Mouse (Mus musculus) hindbrain, embryonic 13.5 days (tissue): ENCODE results near the gene Tex37. TPM values are rescaled to one million over a fixed set of nuclear protein-coding genes. Genes with fewer than 3 reads are reported as not detected.
A peak's percentile ranks its signal among the peaks of the same experiment; 100 is the strongest.

ENCODE experiments used
- ATAC-seq: fragments of 200-750 bp; cut with Nextera tagmentation; 2 replicates; pipeline ENCODE4 v1.8.0; 2017; ENCODE audit warnings: moderate TSS enrichment; ENCODE audit not compliant: low FRiP score
- H3K27ac ChIP-seq: fragments of 300-500 bp; sonication (generic); 2 replicates; pipeline ENCODE4 v1.5.1; 2015; ENCODE audit warnings: inconsistent platforms, mild to moderate bottlenecking, moderate library complexity
- H3K27me3 ChIP-seq: fragments of 300-500 bp; sonication (generic); 2 replicates; pipeline ENCODE4 v1.6.1; 2015; ENCODE audit warnings: mild to moderate bottlenecking, inconsistent platforms
- H3K36me3 ChIP-seq: fragments of 300-500 bp; sonication (generic); 2 replicates; pipeline ENCODE4 v1.6.1; 2015; ENCODE audit warnings: mild to moderate bottlenecking, inconsistent platforms
- H3K4me1 ChIP-seq: fragments of 300-500 bp; sonication (generic); replicated peaks from 2 replicates; pipeline ENCODE4 v1.6.1; 2015; ENCODE audit warnings: inconsistent platforms
- H3K4me2 ChIP-seq: fragments of 300-500 bp; sonication (generic); 2 replicates; pipeline ENCODE4 v1.6.1; 2015; ENCODE audit warnings: inconsistent platforms, mild to moderate bottlenecking, moderate library complexity
- H3K4me3 ChIP-seq: fragments of 300-500 bp; sonication (generic); 2 replicates; pipeline ENCODE4 v1.5.1; 2015; ENCODE audit warnings: mild to moderate bottlenecking, inconsistent platforms
- H3K9ac ChIP-seq: fragments of 300-500 bp; sonication (generic); 2 replicates; pipeline ENCODE4 v1.6.1; 2015; ENCODE audit warnings: mild to moderate bottlenecking, inconsistent platforms
- H3K9me3 ChIP-seq: fragments of 300-500 bp; sonication (generic); 2 replicates; pipeline ENCODE4 v1.6.1; 2016; ENCODE audit warnings: inconsistent platforms
- WGBS: fragments of 180-500 bp; shearing (Covaris S2); methylation state at CpG from one replicate; pipeline ENCODE4 v1.1.7; 2015; 5-methylcytosine and 5-hydroxymethylcytosine counted together
- polyA plus RNA-seq: library from polyadenylated mRNA; unstranded; fragments of >200 nt; fragmentation: Nextera tagmentation; extraction: Ambion mirVana; gene quantifications from 2 replicates; pipeline ENCODE4 v1.2.1, GENCODE M21; 2015

Tex37 gene
- polyA plus RNA-seq, 1 experiment from 2014 or later = not detected

DNA sequence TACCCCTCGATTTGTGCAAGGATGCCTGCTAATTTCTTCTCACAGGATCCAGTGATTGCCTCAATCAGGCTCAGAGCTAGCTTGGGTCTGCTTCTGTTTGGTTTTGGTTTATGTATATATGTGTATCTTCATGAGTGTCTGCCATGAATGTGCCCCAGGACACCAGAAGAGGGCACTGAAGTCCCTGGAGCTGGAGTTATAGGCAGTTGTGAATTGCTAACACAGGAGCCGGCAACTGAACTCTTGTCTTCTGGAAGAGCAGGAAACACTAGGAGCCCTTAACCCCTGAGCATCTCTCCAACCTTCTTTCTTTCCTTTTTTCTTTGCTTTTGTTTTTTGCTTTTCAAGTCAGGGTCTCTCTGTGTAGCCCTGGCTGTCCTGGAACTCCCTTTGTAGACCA is 13.1 kb upstream of the Tex37 start:
- no peak for ATAC-seq

GRCm38 (mm10) chr6:70921274-70922074 is 2.7 kb upstream of the Tex37 start:
- ATAC-seq = peak; percentile 81
- 5% methylated on average over 22 of the region's 22 CpGs for WGBS
- peak overlapping the region; percentile 49 for H3K4me2 ChIP-seq
- H3K4me3 ChIP-seq = peak overlapping the region; percentile 22
- H3K27me3 ChIP-seq = no peaks in the 10 kb centered on the region
- peak overlapping the region; percentile 80 for H3K27ac ChIP-seq
- no peaks in the 10 kb centered on the region for H3K36me3 ChIP-seq
- H3K4me1 ChIP-seq = peaks cover 11% of the 10 kb centered on the region
- H3K9me3 ChIP-seq = no peaks in the 10 kb centered on the region
- H3K9ac ChIP-seq = peak overlapping the region; percentile 68

More for the DNA sequence above, 13.1 kb upstream of the Tex37 start:
- WGBS = 92% methylated on average over 2 of the region's 2 CpGs
- Histone ChIP-seq H3K27ac (no peak overlapping the region), H3K36me3 (no peaks in the 10 kb centered on the region), H3K4me1 (no peaks in the 10 kb centered on the region), H3K9ac (no peak overlapping the region), H3K27me3 (no peaks in the 10 kb centered on the region), H3K4me2 (no peak overlapping the region), H3K9me3 (no peaks in the 10 kb centered on the region), H3K4me3 (no peak overlapping the region)

DNA sequence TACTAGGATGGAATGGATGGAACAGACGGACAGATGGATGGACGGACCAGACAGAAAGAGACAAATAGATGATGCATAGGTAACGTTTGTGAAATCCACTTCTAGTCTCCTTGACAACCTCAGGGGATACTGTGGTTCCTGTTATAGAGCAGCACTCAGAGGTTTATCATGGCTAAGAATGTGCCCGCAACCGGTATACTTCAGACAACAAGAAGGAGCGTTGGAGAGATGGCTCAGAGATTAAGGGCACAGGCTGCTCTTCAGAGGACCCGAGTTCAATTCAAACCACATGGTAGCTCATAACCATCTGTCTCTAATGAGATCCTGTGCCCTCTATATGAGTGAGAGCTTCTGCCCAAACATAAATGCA is 6.3 kb downstream of the Tex37 start:
- Histone ChIP-seq H3K9me3 (no peaks in the 10 kb centered on the region), H3K36me3 (no peaks in the 10 kb centered on the region), H3K4me3 (no peak overlapping the region), H3K4me1 (peaks cover 11% of the 10 kb centered on the region; the same call in 1 of the 2 replicates), H3K27ac (no peak overlapping the region), H3K27me3 (peaks cover 13% of the 10 kb centered on the region; the same call in 1 of the 2 replicates), H3K4me2 (peak overlapping the region; percentile 44), H3K9ac (no peak overlapping the region; the same call in 1 of the 2 replicates)
- WGBS = 65% methylated on average over 7 of the region's 7 CpGs
- ATAC-seq = peak; percentile 46; the same call in 1 of the 2 replicates

DNA sequence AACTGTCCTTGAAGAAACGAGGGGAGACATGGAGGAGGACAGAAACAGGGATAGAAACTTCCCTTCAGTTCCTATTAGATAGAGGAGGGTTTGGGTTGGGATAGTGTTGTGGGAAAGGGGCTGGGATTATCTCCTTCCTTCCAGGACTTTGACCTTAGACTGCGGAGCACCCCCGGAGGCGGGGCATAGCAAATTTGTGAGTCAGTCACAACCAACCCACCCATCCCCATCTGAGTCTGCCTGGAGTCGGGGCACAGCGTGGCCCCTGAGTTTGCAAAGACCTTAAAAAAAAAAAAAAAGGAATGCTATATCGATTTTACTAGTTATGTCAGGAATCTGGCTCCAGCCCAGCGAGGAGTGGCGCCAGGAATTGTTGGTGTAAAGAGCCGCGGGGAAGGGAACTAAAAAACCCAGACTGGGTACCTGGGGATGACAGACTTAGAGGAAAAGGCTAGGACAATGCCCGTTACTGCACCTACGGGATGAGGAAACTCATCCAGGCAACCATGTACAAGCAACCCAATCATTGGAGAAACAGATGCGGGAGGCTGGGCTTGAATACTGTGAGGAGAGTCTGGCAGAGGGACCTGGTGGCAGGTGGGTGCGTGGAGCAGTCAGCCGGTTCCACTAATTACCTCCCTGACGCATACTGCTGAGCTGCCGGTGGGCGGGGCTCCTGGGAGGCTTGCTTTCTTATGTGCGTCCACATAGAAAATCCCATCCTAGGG is 6.9 kb downstream of the Tex37 start:
- Histone ChIP-seq H3K27me3 (peaks cover 13% of the 10 kb centered on the region; the same call in 1 of the 2 replicates), H3K9me3 (no peaks in the 10 kb centered on the region), H3K4me1 (peaks cover 11% of the 10 kb centered on the region; the same call in 1 of the 2 replicates), H3K36me3 (peaks cover 5% of the 10 kb centered on the region), H3K27ac (no peak overlapping the region), H3K9ac (peak overlapping the region; percentile 36), H3K4me3 (peak overlapping the region; percentile 14), H3K4me2 (peak overlapping the region; percentile 44)
- 19% methylated on average over 20 of the region's 20 CpGs for WGBS
- ATAC-seq = peak; percentile 47; the same call in 1 of the 2 replicates

DNA sequence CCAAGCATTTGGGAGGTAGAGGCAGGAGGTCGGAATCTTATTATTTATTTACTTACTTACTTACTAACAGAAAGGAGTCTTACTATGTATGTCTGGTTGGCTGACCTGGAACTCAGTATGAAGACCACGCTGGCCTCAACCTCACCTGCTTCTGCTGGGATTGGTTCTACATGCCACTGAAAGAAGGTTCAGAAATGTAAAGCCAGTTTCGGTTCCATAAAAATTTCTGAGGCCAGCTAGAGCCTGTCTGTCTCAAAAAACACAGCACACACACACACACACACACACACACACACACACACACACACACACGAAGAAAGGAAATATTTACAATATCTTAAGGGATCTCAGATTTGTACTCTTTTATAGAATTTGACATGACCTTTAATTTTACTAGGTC is 8.4 kb downstream of the Tex37 start:
- H3K4me3 ChIP-seq = no peak overlapping the region
- peaks cover 11% of the 10 kb centered on the region; the same call in 1 of the 2 replicates for H3K4me1 ChIP-seq
- H3K27ac ChIP-seq = no peak overlapping the region
- peaks cover 13% of the 10 kb centered on the region; the same call in 1 of the 2 replicates for H3K27me3 ChIP-seq
- H3K9ac ChIP-seq = no peak overlapping the region
- no peaks in the 10 kb centered on the region for H3K9me3 ChIP-seq
- 93% methylated on average over 4 of the region's 4 CpGs for WGBS
- no peak overlapping the region for H3K4me2 ChIP-seq
- H3K36me3 ChIP-seq = peaks cover 20% of the 10 kb centered on the region
- no peak for ATAC-seq

DNA sequence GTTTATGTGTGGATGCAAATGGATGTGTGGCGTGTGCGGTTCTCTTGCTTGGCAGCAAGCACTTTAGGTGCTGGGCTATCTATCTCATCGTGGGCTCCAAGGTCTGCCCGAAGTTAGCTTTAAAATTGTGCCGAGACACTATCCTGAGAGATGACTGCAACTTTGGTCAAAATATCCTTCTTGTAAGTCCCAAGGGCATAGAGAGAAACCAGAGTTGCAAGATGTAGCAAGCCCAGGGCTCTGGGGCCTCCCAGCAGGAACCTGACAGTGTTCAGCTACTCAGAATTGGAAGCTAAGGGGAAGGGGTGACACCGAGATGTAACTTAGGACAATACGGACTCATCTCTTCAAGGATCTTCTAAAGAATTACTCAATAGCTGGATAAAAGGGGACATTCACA is 9.2 kb downstream of the Tex37 start:
- Histone ChIP-seq H3K27ac (no peak overlapping the region), H3K4me2 (no peak overlapping the region), H3K9ac (no peak overlapping the region), H3K4me1 (peaks cover 11% of the 10 kb centered on the region; the same call in 1 of the 2 replicates), H3K36me3 (peaks cover 23% of the 10 kb centered on the region), H3K27me3 (peaks cover 13% of the 10 kb centered on the region; the same call in 1 of the 2 replicates), H3K4me3 (no peak overlapping the region), H3K9me3 (no peaks in the 10 kb centered on the region)
- WGBS = 87% methylated on average over 7 of the region's 7 CpGs
- ATAC-seq = no peak

GRCm38 (mm10) chr6:70903689-70904088 is 15.0 kb downstream of the Tex37 start:
- Histone ChIP-seq H3K4me1 (peaks cover 11% of the 10 kb centered on the region), H3K27me3 (no peaks in the 10 kb centered on the region), H3K9ac (no peak overlapping the region), H3K36me3 (peaks cover 55% of the 10 kb centered on the region), H3K4me3 (no peak overlapping the region), H3K9me3 (no peaks in the 10 kb centered on the region), H3K4me2 (no peak overlapping the region), H3K27ac (no peak overlapping the region)
- no peak for ATAC-seq
- 83% methylated on average over 5 of the region's 5 CpGs for WGBS

- 25% methylated on average over 8 of the region's 8 CpGs for WGBS
- H3K9ac ChIP-seq = no peak overlapping the region
- peak; percentile 49; the same call in 1 of the 2 replicates for ATAC-seq
- H3K4me2 ChIP-seq = 0 out of 2 replicates have a peak overlapping the region, but pooled peaks have one; percentile 4
- no peaks in the 10 kb centered on the region for H3K9me3 ChIP-seq
- H3K27me3 ChIP-seq = no peaks in the 10 kb centered on the region
- H3K27ac ChIP-seq = peak overlapping the region; percentile 55; the same call in 1 of the 2 replicates
- H3K36me3 ChIP-seq = peaks cover 62% of the 10 kb centered on the region
- H3K4me1 ChIP-seq = peaks cover 11% of the 10 kb centered on the region
- H3K4me3 ChIP-seq = no peak overlapping the region
Observed at GRCm38 (mm10) chr6:70899594-70900003, 19.1 kb downstream of the Tex37 start.

GRCm38 (mm10) chr6:70898166-70898565 is 20.6 kb downstream of the Tex37 start:
- ATAC-seq = no peak
- H3K4me2 ChIP-seq = no peak overlapping the region
- peaks cover 11% of the 10 kb centered on the region for H3K4me1 ChIP-seq
- no peaks in the 10 kb centered on the region for H3K27me3 ChIP-seq
- 86% methylated on average over 6 of the region's 6 CpGs for WGBS
- H3K27ac ChIP-seq = no peak overlapping the region
- H3K9ac ChIP-seq = no peak overlapping the region
- no peak overlapping the region for H3K4me3 ChIP-seq
- peaks cover 64% of the 10 kb centered on the region for H3K36me3 ChIP-seq
- no peaks in the 10 kb centered on the region for H3K9me3 ChIP-seq

GRCm38 (mm10) chr6:70887993-70888392 is 30.7 kb downstream of the Tex37 start:
- peaks cover 89% of the 10 kb centered on the region for H3K36me3 ChIP-seq
- no peaks in the 10 kb centered on the region for H3K9me3 ChIP-seq
- no peaks in the 10 kb centered on the region for H3K4me1 ChIP-seq
- no peak overlapping the region for H3K4me3 ChIP-seq
- H3K9ac ChIP-seq = no peak overlapping the region
- H3K4me2 ChIP-seq = no peak overlapping the region
- H3K27me3 ChIP-seq = no peaks in the 10 kb centered on the region
- H3K27ac ChIP-seq = no peak overlapping the region
- 87% methylated on average over 11 of the region's 11 CpGs for WGBS
- ATAC-seq = no peak

DNA sequence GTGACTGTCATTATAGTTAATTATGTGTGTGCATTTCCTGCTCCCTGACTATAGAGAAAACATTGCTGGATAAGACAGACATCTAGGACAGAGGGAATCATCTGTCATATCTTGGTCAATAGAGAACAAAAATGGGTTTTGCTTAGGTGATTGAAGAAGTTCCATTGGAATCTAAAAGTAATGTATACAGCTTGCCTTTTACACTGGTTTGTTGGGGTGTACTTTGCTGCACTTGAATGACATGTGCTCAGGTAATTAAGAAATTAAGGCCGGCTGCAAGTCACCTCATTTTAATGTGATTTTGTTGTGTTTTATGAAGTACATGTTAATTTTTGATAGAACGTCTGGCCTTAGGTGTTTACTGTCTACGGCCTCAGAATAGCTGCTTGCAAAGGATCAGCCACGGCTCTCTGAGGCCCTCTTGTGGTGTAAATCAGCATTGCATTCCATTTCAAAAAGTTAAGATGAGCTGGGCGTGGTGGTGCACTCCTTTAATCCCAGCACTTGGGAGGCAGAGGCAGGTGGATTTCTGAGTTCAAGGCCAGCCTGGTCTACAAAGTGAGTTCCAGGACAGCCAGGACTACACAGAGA is 37.9 kb downstream of the Tex37 start:
- H3K36me3 ChIP-seq = peaks cover 46% of the 10 kb centered on the region
- no peak overlapping the region for H3K4me3 ChIP-seq
- H3K4me1 ChIP-seq = no peaks in the 10 kb centered on the region
- H3K27me3 ChIP-seq = no peaks in the 10 kb centered on the region
- H3K9me3 ChIP-seq = no peaks in the 10 kb centered on the region
- peak; percentile 59; the same call in 1 of the 2 replicates for ATAC-seq
- H3K4me2 ChIP-seq = no peak overlapping the region
- 12% methylated on average over 5 of the region's 5 CpGs for WGBS
- H3K27ac ChIP-seq = no peak overlapping the region
- no peak overlapping the region for H3K9ac ChIP-seq

GRCm38 (mm10) chr6:70875017-70875416 is 43.7 kb downstream of the Tex37 start:
- no peak for ATAC-seq
- WGBS = 97% methylated on average over 1 of the region's 1 CpGs

More at GRCm38 (mm10) chr6:70875017-70875416, 43.7 kb downstream of the Tex37 start:
- no peak overlapping the region for H3K4me2 ChIP-seq
- H3K9me3 ChIP-seq = no peaks in the 10 kb centered on the region
- no peak overlapping the region for H3K27ac ChIP-seq
- H3K36me3 ChIP-seq = peaks cover 15% of the 10 kb centered on the region
- H3K4me3 ChIP-seq = no peak overlapping the region
- peaks cover 16% of the 10 kb centered on the region for H3K4me1 ChIP-seq
- H3K27me3 ChIP-seq = no peaks in the 10 kb centered on the region
- no peak overlapping the region for H3K9ac ChIP-seq
